Mouse (Mus musculus) cerebellum, postnatal 14 days (tissue): Measurements from ENCODE around the gene Macrod2.
A peak's percentile ranks its signal among the peaks of the same experiment; 100 is the strongest.

Experiments
- DNase-seq, 2 experiments: peaks; one replicate each; pipeline ENCODE4 v3.0.0; 2021; ENCODE audit warnings: mixed read lengths in 2 of 2

Gene Macrod2

DNA sequence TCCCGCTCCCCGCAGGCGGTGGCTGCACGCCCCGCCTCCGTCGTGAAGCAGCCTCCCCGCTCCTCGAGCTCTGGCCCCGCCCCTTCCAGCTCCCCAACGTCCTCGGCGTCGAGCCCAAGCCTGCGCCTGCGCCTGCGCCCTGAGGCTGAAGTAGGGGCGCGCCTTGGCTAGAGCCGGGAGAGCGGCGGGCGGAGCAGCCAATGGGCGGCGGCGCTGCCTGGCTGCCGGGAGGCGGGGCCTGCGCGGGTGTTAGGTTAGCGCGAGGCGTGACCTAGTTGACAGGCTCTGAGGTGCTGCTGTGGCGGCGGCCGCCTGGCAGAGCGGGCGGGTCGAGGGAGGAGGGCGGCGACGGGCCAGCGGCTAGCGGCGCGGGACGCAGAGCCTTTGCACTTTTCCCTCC lies at the start of gene Macrod2:
Gene Macrod2 (plus strand): TSS at position 131 of the 400 bp plus-strand sequence.
- DNase-seq = peak; percentile 99

DNA sequence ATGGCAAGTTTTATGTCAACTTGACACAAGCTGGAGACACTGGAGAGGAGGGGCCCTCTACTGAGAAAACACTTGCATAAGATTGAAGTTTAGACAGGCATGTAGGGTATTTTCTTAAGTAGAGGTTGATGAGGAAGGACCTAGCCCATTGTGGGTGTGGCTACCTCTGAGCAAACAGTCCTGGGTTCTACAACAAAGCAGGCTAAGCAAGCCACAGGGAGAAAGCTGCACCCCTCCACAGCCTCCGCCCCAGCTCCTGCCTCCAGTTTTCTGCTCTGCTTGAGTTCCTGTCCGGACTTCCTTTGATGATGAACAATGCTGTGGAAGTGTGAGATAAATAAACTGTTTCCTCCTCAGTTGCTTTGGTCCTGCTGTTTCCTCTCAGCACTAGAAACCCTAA lies 35.2 kb upstream of the Macrod2 start:
- DNase-seq = no peak

DNA sequence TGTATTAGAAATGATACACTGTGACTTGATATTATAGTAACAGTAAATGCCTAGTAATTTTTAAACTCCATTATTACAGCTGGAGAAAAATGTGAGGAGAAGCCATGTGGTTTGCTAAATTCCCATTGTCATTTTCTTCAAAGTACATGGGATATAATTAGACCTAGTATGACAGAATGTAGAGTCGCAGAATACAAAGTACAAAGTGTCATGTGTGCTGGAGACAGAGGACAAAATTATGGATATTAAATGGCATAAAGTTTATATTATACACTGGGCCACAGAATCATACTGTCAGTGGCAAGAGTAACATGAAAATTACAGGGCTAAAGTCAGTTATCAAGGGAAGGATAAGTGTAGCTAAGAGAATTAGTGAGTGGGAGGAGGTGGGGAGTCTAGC lies 30.3 kb upstream of the Macrod2 start:
- DNase-seq = no peak

DNA sequence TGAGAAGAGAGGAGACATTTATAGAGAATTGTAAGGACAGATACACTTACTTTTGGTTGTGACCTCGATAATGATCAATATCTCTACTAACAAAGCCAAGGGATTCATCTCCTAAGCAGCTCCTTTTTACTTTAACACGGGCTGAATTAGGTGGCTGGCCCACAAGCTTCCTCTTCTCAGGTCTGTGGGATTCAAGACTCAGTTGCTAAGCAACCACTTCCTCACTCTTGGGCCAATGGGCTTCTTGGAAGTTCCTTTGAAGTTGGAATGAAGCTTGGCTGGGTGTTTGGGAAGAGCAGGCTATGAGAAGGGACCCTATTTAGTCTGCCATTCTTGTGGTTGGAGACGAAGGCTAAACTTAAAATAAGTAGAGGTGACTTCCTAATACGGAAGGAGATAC lies 5.6 kb upstream of the Macrod2 start, which contains the start of gene Sel1l2:
Gene Sel1l2 (minus strand): TSS at position 182 of the 400 bp plus-strand sequence.
- DNase-seq = no peak

DNA sequence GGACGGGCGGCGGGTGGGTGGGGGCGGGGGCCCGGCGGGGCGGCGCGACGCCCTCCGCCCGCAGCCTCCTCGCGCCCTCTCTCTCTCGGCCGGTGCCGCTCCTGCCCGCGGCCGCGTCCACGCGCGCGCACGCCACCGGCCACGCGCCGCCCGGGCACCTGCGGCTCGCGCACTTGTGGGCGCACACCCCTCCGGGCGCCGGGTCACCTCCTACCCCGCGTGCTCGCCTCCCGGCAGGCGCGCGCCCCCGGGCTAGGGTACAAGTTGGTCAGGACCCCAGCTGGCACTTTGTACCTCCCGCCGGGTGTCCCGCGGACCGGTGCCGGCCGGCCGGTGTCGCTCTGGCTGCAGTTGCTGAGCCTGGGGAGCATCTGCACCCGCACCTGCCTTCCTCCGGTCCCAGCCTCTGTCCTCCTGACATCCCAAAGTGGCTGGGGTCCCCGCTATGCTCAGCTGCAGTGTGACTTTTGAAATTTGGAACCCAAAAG lies 679 bp downstream of the Macrod2 start:
- DNase-seq = peak; percentile 62 to 70

DNA sequence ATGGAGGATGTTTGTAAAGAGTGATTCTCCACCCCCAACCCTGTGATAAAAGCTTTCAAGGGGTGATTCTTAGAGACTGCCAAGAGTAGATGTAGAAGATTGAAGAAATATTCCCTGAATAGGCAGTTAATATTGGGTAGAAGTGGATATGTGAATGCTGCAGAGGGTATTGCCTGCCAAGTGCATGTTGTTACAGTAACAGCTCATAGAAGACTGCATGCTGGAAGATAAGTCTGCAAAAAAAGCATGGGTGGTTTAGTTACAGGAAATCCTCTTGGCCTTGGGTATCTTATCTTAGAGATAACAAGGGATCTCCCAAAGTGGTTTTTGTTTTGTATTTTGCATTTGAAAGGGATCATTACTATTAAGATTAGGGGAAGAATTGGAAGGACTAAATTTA lies 30.7 kb downstream of the Macrod2 start:
- no peak for DNase-seq

DNA sequence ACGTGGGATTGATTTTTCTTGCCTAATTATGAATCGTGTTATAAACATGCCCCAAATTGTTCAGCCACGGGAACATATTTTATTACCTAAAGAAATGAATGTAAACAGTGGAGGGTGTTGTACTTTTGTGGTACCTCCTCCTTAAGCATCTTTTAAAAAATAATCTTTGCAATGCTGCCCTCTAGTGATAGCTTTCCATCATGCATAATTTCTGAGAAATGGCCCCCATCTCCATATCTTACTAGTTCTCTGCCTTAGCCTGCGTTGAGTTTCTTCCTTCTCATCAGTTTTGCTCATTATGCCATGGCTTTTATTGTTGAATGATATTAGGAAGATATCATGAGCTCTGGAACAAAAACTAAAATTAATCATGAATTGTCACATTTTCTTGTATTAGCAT lies 32.2 kb downstream of the Macrod2 start:
- peak; percentile 32 to 59 for DNase-seq

DNA sequence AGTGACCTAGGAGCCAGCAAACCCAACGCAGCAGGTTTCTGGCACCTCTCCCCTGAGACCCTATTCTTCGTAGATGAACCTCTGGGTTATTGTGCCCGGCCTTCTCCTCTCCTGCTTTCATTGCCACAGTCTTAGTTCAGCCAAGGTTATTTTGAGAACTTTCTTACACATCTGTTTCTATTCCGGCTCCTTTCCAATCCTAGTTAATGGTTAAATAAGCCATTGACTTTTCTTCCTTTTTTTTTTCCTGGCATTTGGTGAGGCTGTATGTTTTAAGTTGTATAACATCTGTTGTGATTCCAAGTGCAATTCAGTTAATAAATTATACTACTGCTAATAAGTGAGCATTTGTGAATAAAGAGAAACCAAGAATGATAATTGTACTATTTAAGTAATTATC lies 44.0 kb downstream of the Macrod2 start:
- no peak for DNase-seq

DNA sequence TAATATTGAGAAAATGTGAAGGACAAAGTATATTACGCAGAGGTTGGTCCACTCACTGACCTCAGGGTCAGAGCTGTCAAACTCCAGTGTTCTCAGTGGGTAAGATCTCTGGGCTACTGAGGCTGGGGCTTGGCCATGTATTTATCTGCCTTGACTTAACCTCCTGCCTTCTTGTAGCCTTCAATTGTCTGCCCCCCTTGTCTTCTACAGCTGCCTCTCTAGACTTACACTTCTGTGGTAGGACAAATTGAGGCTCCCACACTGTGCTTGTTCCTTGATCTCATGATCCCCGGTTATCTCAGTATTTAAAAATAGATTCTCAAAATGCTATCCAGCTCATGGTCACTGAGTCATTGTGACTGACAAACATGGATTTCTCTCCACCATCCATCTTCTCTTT lies 53.5 kb downstream of the Macrod2 start:
- DNase-seq = no peak

DNA sequence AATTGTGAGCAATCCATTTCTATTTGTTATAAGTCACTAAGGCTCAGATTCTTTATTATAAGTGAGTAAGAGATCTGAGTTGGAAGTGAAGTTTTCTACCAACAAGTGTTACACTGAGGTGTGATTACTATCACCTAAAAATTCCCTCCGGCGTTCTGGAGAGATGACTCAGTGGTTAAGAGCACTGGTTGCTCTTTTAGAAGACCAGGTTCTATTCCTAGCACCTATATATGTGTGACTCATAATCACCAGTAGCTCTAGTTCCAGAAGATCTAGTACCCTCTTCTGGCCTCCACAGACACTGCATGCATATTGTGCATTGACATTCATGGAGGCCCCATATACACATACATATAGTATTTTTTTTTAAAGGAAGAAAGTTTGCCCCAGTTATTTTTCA lies 80.7 kb downstream of the Macrod2 start:
- DNase-seq = no peak

DNA sequence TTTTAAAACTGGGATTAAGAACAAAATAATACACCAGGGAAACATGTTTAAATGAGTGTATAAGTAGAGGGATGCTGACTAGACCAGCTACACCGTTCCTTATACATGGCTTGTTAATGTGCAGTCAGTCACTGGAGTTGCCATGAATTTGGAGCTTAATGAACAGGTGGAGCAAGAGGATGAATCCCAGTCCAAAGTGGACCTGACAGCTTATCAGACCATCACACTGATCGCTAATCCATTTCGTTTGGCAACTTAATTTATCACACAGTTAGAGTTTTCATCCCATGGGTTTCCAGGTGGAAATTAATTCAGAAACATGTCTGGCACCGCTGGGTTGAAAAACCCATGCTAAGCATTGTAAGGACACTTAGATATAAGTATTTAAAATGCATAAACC lies 81.8 kb downstream of the Macrod2 start:
- no peak for DNase-seq

DNA sequence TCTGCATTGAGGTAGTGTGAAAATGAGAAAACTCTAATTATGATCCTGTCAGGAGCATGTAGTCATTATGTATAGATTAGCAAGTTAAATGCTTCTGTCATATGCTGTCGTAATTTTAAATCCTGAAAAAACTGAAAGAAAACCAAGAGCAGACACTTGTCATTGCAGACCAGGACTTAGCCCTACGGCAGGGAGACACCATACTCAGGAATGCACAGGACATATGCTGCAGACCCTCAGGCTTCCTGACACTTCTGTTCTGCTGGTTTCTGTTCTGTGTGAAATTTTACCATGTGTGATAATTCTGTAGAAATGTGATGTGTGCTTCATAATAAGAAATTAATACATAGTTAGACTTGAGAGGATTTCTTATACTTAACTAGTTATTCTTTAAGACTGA lies 87.5 kb downstream of the Macrod2 start:
- no peak for DNase-seq

DNA sequence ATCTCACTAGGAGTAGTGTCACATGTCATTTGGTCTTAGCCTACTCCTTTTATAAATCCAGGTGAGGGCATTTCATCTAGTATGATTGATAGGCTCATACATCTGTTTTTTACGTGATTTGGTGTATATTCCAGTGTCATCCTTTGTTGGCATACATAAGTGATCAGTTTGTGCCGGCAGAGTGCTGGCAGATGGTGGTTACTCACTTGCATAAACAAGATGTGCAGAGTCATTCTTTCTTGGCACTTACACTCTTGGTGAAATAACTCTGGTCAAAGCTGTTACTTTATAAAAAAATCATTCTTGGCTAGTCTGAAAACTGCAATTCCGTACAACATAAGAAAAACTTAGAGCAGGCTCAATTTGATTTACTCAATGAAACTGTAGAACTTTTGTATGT lies 102.6 kb downstream of the Macrod2 start:
- DNase-seq = no peak

DNA sequence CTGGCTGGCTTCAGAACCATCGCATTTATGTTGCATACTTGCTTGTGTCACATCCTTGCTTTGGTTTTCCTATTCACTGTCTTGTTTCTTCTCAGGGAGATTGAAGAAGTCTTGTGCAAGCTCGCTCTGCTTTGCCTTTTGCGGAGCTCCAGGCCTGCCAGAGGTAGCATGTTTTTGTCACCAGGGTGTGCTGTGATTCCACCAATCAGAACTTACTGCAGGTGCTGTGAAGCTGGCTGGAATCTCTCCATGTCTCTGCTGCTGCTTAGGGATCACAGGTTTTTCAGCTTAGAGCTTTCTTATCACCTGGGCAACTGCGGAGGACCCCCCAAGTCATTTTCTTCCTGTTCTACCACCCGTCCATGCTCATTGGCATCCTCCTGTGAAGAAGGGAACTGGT lies 105.8 kb downstream of the Macrod2 start:
- DNase-seq = peak; percentile 75 to 77

DNA sequence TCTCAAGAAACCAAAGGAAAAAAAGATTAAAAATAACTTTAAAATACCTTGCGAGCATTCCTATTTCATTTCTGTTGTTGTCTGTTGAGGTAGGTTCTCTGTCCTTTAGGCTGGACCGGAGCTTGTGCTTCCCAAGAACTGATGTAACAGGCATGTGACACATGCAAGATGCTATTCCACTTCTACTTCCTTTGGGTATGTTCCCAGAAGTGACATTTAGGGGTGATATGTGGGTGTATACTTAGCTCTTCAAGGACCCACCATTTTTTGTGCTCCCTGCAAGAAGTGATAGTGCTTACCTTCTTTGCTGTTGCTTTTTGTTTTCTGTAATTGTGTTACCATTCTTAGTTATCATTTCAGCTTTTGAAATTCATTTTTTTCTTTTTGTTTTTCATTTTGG lies 126.4 kb downstream of the Macrod2 start:
- no peak for DNase-seq

DNA sequence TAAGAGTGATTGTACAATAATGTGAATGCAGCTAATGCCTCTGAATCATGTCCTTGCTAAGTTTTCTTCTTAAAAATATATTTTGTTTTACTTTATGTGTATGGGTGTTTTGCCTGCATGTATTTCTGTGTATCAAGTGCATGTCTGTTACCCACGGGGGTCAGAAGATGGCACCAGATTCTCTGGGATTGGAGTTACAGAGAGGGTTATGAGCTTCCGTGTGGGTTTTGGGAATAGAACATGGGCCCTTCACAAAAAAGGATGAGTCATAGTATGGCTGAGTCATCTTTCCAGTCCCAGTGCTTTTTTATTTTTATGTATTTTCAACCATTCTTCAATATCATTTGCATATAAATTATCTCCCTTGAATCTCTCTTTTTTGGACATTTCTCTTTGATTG lies 135.1 kb downstream of the Macrod2 start:
- peak; percentile 7 to 10 for DNase-seq

DNA sequence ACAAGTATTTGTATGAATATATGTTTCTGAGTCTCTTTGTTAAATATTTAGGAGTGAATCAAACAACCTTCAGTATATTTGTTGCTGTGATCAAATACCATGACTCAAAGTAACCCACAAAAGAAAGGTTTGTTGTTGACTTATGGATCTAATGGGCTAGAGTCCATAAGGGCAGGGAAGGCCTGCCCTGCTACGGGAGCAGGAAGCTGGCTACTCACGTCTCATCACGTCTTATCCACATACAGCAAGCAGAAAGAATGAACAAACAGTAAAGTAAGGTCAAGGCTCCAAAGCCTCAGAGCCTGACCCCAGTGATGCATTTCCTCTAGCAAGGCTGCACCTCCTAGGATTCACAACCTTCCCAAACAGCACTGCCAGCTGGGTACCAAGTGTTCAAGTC lies 136.9 kb downstream of the Macrod2 start:
- no peak for DNase-seq

DNA sequence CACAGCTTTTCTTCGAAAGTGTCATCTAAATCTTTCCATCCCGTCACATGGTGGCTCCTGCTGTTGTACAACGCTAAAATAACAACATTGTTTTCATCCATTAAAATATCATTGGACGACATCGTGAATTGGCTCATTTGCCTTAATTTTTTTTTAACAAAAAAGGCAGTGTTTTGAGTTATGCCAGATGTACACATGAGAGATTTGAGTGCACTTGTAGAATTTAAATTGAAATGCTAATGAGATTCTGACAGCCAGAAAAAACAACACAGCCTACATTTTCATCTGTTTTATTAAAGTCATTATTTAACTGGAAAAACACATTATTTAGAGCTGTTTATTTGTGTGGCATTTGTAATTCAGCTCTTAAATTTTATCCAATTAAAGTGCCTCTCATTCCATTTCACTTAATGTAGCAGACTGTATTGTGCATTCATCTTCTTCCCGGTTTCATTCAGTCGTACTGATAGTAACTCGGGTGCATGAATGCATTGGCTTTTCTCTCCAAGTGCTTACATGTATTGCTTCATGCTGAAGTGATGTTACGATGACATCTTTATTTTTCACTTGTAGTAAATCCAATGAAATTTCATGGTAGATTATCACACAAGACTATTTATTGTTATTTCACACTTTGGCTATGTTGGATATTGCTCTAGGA lies 137.9 kb downstream of the Macrod2 start:
- DNase-seq = no peak

DNA sequence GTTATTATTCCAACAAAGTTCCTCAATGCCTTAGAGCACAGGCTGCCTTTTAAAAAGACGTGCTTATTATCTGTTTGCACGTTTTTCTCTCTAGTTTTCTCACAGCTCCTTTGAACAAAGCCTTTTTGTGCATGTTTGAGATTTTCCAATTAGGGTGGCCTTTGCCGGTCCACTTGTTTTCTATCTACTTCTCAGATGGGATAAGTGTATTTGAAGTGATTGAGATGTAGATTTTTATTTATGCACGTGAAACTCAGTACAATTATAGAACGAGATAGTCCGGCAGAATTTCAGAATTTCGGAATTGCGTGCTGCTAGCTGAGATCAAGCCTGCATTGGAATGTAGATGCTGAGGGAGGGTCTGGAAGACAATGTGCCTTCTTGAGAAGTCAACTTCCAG lies 138.5 kb downstream of the Macrod2 start:
- no peak for DNase-seq

DNA sequence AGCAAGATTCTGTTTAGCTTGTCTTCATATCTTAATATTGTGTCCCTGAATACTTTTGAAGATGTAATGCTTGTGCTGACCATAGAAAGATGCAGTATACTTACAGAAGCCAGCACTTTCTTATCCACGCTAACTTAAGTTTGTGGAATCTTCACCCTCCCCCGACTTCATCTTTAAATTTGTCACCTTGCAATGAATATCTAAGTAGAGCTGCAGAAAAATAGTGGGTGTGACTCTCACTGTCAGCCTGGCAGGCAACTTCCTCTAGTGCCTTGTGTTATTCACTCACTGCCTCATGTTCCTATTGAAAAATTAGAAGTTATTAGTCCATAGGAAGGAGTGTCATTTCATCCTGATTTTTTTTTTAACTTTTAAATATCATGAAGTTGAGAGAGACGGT lies 139.5 kb downstream of the Macrod2 start:
- DNase-seq = no peak

DNA sequence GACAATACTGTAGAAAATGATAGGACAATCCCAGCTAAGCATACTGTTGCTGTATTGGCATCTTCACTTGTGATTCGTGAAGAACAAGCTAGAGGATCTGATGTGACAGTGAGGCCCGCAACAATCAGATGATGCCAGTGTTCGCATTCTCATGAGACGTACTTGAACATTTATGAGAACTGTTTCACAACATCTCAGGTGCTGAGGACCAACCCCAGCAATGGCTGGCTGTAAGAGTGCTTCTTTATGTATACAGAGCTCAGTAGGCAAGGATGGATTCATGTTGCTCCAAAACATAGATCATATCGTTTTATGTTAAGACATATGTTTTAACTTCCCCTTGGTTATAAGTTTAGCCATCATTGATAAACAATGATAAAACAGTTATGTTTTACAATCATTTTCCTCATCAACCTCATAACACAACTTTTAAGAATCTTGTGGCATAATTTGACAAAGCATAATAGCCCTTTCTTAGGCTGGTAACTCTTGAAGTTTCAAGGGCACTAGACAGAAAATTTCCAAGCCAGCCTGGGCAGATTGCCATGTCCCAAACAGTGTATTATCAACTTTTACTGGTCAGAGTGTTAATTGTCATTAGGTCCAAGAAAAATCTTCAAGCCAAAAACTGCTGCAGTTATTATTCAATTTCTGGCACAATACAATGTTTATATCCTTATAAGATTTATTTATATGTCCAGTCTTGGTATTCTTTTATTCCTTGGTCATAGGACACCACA lies 140.9 kb downstream of the Macrod2 start:
- DNase-seq = no peak

DNA sequence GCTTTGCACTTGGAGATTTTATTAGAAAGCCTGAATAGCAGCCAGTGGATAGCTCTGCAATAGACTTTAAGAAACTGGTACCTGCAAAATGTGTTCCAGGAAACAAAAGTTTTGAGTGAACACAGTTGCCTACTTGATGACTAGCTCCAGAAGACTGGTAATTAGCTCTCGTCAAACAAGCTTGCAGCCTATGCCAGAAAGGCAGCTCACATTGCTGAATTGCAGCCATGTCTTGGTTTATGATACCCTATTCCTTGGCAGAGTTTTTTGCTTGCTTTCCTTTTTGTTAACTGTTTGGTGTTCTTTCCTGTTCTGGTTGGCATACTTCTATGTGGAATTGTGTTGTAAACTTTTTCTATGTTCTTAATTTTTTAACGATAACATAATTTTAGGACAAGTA lies 154.2 kb downstream of the Macrod2 start:
- no peak for DNase-seq

DNA sequence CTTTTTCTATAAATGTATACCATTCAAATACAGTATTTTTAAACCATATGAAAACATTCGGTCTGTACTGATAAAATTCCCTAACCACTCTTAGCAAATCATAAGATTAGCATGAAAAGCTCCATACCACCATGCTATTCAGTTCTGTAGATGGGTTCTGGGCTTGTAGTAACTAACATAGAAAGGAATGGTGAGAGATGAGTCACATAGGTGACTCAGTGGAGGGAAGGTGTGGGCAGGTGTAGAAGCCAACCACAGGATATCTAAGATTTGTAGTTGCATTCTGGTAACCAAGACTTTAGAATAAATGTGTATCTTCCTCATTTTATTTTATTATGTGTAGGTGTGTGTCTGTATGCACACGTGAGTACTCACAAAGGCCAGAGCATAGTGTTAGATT lies 166.3 kb downstream of the Macrod2 start:
- no peak for DNase-seq

DNA sequence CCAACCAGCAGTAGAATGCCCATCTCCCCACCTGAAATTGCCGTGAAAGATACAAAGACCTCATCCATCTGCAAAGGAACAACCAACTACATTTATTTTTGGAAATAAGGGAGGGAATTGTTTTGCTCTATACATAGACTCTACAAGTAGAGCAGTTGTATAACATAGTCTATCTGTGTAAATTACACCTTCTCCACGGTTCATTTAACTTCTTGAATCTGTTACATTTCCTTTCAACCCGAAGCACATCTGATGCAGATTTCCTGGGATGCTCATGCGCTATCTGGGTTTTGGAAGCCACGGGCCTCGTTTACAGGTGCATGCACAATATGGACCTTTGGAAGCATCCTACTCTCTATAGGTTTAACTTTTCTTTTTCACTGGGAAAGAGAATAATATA lies 175.8 kb downstream of the Macrod2 start:
- DNase-seq = no peak
